Comparison of ENCODE assay signal across 8 mouse cellular contexts in genomic region chr4:8380711-8381338, GRCm38 (mm10).
DNase-seq lines count a peak whose midpoint lies in the region; ATAC-seq lines count a peak whose summit lies in the region.

No protein-coding gene starts in this region.

- ATAC-seq in heart, embryonic 15.5 days (replicated peaks; ENCODE audit: insufficient number of reproducible peaks, insufficient read depth, low FRiP score, low read depth): 0 out of 2 replicates have a peak, but pooled peaks have one; percentile 43
- peak; percentile 71; the same call in 1 of the 2 replicates for ATAC-seq in kidney, embryonic 16.5 days (ENCODE audit: low FRiP score, low TSS enrichment)
- peak; percentile 60; the same call in 1 of the 2 replicates for ATAC-seq in lung, embryonic 16.5 days (ENCODE audit: low read depth)

- no peak overlapping the region for H3K4me3 ChIP-seq in heart, embryonic 15.5 days
- no peak overlapping the region for H3K4me3 ChIP-seq in kidney, embryonic 16.5 days (ENCODE audit: low read length)
- no peak overlapping the region for H3K4me3 ChIP-seq in lung, embryonic 16.5 days (ENCODE audit: low read length)

- H3K27me3 ChIP-seq in heart, embryonic 15.5 days: no peaks in the 10 kb centered on the region
- no peaks in the 10 kb centered on the region for H3K27me3 ChIP-seq in kidney, embryonic 16.5 days (ENCODE audit: insufficient read depth, low read length)
- no peaks in the 10 kb centered on the region for H3K27me3 ChIP-seq in lung, embryonic 16.5 days (ENCODE audit: control insufficient read depth, insufficient read depth, low read depth, low read length)

- H3K9ac ChIP-seq in heart, embryonic 15.5 days: no peak overlapping the region
- H3K9ac ChIP-seq in kidney, embryonic 16.5 days (replicated peaks; ENCODE audit: low read length): no peak overlapping the region
- H3K9ac ChIP-seq in lung, embryonic 16.5 days (ENCODE audit: low read length): no peak overlapping the region

- WGBS in heart, embryonic 15.5 days: 37% methylated on average over 5 of the region's 5 CpGs
- 63% methylated on average over 5 of the region's 5 CpGs for WGBS in kidney, embryonic 16.5 days
- 43% methylated on average over 5 of the region's 5 CpGs for WGBS in lung, embryonic 16.5 days

- DNase-seq in gastrocnemius, adult 18-20 months (ENCODE audit: low spot score): peak; percentile 74
- DNase-seq in gastrocnemius, postnatal 25 days: no peak
- DNase-seq in adipocyte (ENCODE audit: low spot score): peak; percentile 68
- DNase-seq in embryo, embryonic 11 days: peak; percentile 70
- DNase-seq in retina, postnatal 1 day: peak; percentile 79

- H3K27ac ChIP-seq in heart, embryonic 15.5 days: no peak overlapping the region
- no peak overlapping the region for H3K27ac ChIP-seq in kidney, embryonic 16.5 days (ENCODE audit: low read length)
- no peak overlapping the region for H3K27ac ChIP-seq in lung, embryonic 16.5 days (ENCODE audit: low read length)

- H3K4me2 ChIP-seq in heart, embryonic 15.5 days: no peak overlapping the region
- no peak overlapping the region for H3K4me2 ChIP-seq in kidney, embryonic 16.5 days (replicated peaks; ENCODE audit: low read depth, low read length)
- H3K4me2 ChIP-seq in lung, embryonic 16.5 days (ENCODE audit: low read depth, low read length): no peak overlapping the region

- no peaks in the 10 kb centered on the region for H3K36me3 ChIP-seq in heart, embryonic 15.5 days
- no peaks in the 10 kb centered on the region for H3K36me3 ChIP-seq in kidney, embryonic 16.5 days (ENCODE audit: insufficient read depth, low read length)
- H3K36me3 ChIP-seq in lung, embryonic 16.5 days (ENCODE audit: control insufficient read depth, insufficient read depth, low read length): no peaks in the 10 kb centered on the region

- 0 out of 2 replicates have a peak, but pooled peaks cover 2% of the 10 kb centered on the region for H3K4me1 ChIP-seq in heart, embryonic 15.5 days (replicated peaks)
- 0 out of 2 replicates have a peak, but pooled peaks cover 9% of the 10 kb centered on the region for H3K4me1 ChIP-seq in kidney, embryonic 16.5 days (ENCODE audit: insufficient read depth, low read length)
- H3K4me1 ChIP-seq in lung, embryonic 16.5 days (replicated peaks; ENCODE audit: control insufficient read depth, insufficient read depth, low read length): no peaks in the 10 kb centered on the region

- no peaks in the 10 kb centered on the region for H3K9me3 ChIP-seq in heart, embryonic 15.5 days (replicated peaks)
- no peaks in the 10 kb centered on the region for H3K9me3 ChIP-seq in kidney, embryonic 16.5 days (ENCODE audit: low read length)
- no peaks in the 10 kb centered on the region for H3K9me3 ChIP-seq in lung, embryonic 16.5 days (ENCODE audit: control insufficient read depth, low read length)
